Mouse (Mus musculus): ENCODE measurements around the gene Sema4d.

DNA sequence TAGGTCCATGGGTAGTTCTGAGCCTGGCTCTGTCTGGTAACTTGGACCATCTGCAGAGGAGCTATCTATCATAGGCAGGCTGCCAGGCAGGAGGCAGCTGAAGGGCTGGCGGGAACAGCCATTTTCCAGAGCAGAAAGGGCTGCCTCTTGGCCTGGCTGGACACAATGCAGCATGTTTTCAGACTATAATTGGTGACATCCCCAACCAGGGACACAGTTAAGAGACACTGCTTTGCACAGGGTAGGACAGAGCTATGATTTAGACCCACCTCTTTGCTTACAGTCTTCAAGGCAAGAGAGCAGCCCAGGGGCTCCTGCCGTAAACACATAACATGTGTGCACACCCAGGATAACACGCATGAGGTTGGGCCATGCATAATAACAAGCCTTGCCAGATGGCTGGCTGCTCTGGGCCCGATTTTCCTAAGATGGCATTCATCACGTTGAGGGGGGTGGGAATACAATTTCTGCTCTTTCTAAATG is 23.1 kb upstream of the Sema4d start:
- TF ChIP-seq CTCF (IDR thresholded peaks at IDR 0.05) = no peak
- TF ChIP-seq EP300 (IDR thresholded peaks at IDR 0.05) = no peak

All from lung, postnatal 0 days (tissue).